Mouse (Mus musculus) stomach, embryonic 14.5 days (tissue): Measurements from ENCODE around the gene Ceacam10. TPM values are rescaled to one million over a fixed set of nuclear protein-coding genes. Genes with fewer than 3 reads are reported as not detected.

Experiments
- ATAC-seq: fragments of 200-750 bp; cut with Nextera tagmentation; 2 replicates; pipeline ENCODE4 v1.8.0; 2017; ENCODE audit warnings: low read depth, moderate TSS enrichment; ENCODE audit not compliant: insufficient number of reproducible peaks, insufficient read depth, low FRiP score
- H3K27ac ChIP-seq: fragments of 300-500 bp; sonication (generic); 2 replicates; pipeline ENCODE4 v1.5.1; 2014; ENCODE audit warnings: mild to moderate bottlenecking, low read length, moderate library complexity, mixed read lengths
- H3K27me3 ChIP-seq: fragments of 300-500 bp; sonication (generic); 2 replicates; pipeline ENCODE4 v1.6.1; 2014; ENCODE audit warnings: low read length, control low read depth, mixed read lengths; ENCODE audit not compliant: control insufficient read depth, insufficient read depth
- H3K36me3 ChIP-seq: fragments of 300-500 bp; sonication (generic); 2 replicates; pipeline ENCODE4 v1.6.1; 2014; ENCODE audit warnings: mild to moderate bottlenecking, control low read depth, low read length, moderate library complexity, mixed read lengths; ENCODE audit not compliant: control insufficient read depth, insufficient read depth
- H3K4me1 ChIP-seq: fragments of 300-500 bp; sonication (generic); 2 replicates; pipeline ENCODE4 v1.6.1; 2014; ENCODE audit warnings: low read length, control low read depth, mixed read lengths; ENCODE audit not compliant: control insufficient read depth, insufficient read depth
- H3K4me2 ChIP-seq: fragments of 300-500 bp; sonication (generic); replicated peaks from 2 replicates; pipeline ENCODE4 v1.6.1; 2014; ENCODE audit warnings: low read depth, low read length, control low read depth
- H3K4me3 ChIP-seq: fragments of 300-500 bp; sonication (generic); 2 replicates; pipeline ENCODE4 v1.5.1; 2014; ENCODE audit warnings: low read depth, low read length, control low read depth
- H3K9ac ChIP-seq: fragments of 300-500 bp; sonication (generic); replicated peaks from 2 replicates; pipeline ENCODE4 v1.6.1; 2014; ENCODE audit warnings: low read depth, mild to moderate bottlenecking, control low read depth, low read length, moderate library complexity, mixed read lengths
- H3K9me3 ChIP-seq: fragments of 300-500 bp; sonication (generic); 2 replicates; pipeline ENCODE4 v1.6.1; 2016; ENCODE audit warnings: low read depth, low read length, control low read depth; ENCODE audit not compliant: control insufficient read depth
- WGBS: fragments of 180-500 bp; shearing (Covaris S2); extraction: QIAGEN DNeasy Blood & Tissue Kit; methylation state at CpG from one replicate; pipeline ENCODE4 v1.1.7; 2014; 5-methylcytosine and 5-hydroxymethylcytosine counted together
- polyA plus RNA-seq: library from polyadenylated mRNA; unstranded; fragments of >200 nt; fragmentation: Nextera tagmentation; extraction: Ambion mirVana; gene quantifications from 2 replicates; pipeline ENCODE4 v1.2.1, GENCODE M21; 2014

The Ceacam10 gene
- polyA plus RNA-seq, 1 experiment from 2014 or later, result not detected

DNA sequence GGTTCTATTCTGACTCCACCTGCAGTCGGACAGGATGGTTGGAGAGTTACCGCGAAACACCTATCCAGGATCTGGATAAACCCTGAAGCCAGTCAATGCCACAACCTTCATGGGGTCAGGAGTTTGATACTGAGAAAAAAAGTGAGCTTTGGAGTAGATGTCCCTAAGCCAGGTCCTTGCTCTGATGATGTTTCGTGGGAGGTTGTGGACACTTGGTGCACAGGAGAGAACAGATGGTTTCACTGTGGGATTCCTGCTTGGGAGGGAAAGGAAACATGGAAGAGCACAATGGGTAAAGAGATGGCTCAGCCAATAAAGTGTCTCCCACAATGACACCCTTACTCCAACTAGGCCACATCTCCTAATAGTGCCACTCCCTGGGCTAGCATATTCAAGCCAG, 50.2 kb downstream of the Ceacam10 start:
- H3K27me3 ChIP-seq, result no peaks in the 10 kb centered on the region

More for the DNA sequence above, 50.2 kb downstream of the Ceacam10 start:
- no peak for ATAC-seq
- H3K4me3 ChIP-seq, result no peak overlapping the region
- H3K36me3 ChIP-seq, result no peaks in the 10 kb centered on the region
- H3K4me2 ChIP-seq, result no peak overlapping the region
- H3K4me1 ChIP-seq, result no peaks in the 10 kb centered on the region
- no peak overlapping the region for H3K27ac ChIP-seq
- H3K9ac ChIP-seq, result no peak overlapping the region
- no peaks in the 10 kb centered on the region for H3K9me3 ChIP-seq
- 89% methylated on average over 4 of the region's 4 CpGs for WGBS

Other genes starting within 250 kb of the Ceacam10 start
- 8.9 and 9.0 TPM in 2 replicates for gene Irgq, start 246.5 kb upstream of the Ceacam10 start, polyA plus RNA-seq
- gene Pinlyp, start 231.1 kb upstream of the Ceacam10 start, polyA plus RNA-seq, result 0.73 and 1.3 TPM in 2 replicates
- gene Xrcc1, start 230.9 kb upstream of the Ceacam10 start, polyA plus RNA-seq, result 93.0 and 110 TPM in 2 replicates
- 36.6 and 40.1 TPM in 2 replicates for gene Ethe1, start 189.7 kb upstream of the Ceacam10 start, polyA plus RNA-seq
- 3.5 and 4.0 TPM in 2 replicates for gene Zfp575, start 189.6 kb upstream of the Ceacam10 start, polyA plus RNA-seq
- gene Phldb3, start 166.4 kb upstream of the Ceacam10 start, polyA plus RNA-seq, result 0.64 and 1.1 TPM in 2 replicates
- 9.8 and 13.7 TPM in 2 replicates for gene Lypd3, start 140.7 kb upstream of the Ceacam10 start, polyA plus RNA-seq
- not detected in 2 replicates for gene Tex101, start 100.5 kb upstream of the Ceacam10 start, polyA plus RNA-seq
- not detected in 2 replicates for gene BC049730, start 68.0 kb upstream of the Ceacam10 start, polyA plus RNA-seq
- gene Gm4763, start 50.3 kb upstream of the Ceacam10 start, polyA plus RNA-seq, result not detected in 2 replicates
- gene Cd177, start 16.9 kb upstream of the Ceacam10 start, polyA plus RNA-seq, result 0.67 and 1.3 TPM in 2 replicates
- gene Gm9844, start 85.0 kb downstream of the Ceacam10 start, polyA plus RNA-seq, result 15.6 and 16.7 TPM in 2 replicates
- not detected in 2 replicates for gene Lypd4, start 92.7 kb downstream of the Ceacam10 start, polyA plus RNA-seq
- gene Dmrtc2, start 92.9 kb downstream of the Ceacam10 start, polyA plus RNA-seq, result not detected in 2 replicates
- 3,189 and 3,445 TPM in 2 replicates for gene Rps19, start 107.2 kb downstream of the Ceacam10 start, polyA plus RNA-seq
- gene Cd79a, start 120.2 kb downstream of the Ceacam10 start, polyA plus RNA-seq, result 0.33 TPM in 1 of 2 replicates, not detected in the other
- gene Arhgef1, start 125.7 kb downstream of the Ceacam10 start, polyA plus RNA-seq, result 88.8 and 89.9 TPM in 2 replicates
- not detected in 2 replicates for gene Gm4881, start 167.3 kb downstream of the Ceacam10 start, polyA plus RNA-seq
- gene Rabac1, start 195.5 kb downstream of the Ceacam10 start, polyA plus RNA-seq, result 191 and 198 TPM in 2 replicates
- gene Atp1a3, start 228.8 kb downstream of the Ceacam10 start, polyA plus RNA-seq, result 2.8 and 3.2 TPM in 2 replicates